Mouse (Mus musculus): ENCODE measurements around the gene Slc10a3. TPM values are rescaled to one million over a fixed set of nuclear protein-coding genes. Genes with fewer than 3 reads are reported as not detected.

Slc10a3 gene
- total and polyA plus RNA-seq, 3 experiments: 7.4 to 14.1 (median 12.0) TPM

DNA sequence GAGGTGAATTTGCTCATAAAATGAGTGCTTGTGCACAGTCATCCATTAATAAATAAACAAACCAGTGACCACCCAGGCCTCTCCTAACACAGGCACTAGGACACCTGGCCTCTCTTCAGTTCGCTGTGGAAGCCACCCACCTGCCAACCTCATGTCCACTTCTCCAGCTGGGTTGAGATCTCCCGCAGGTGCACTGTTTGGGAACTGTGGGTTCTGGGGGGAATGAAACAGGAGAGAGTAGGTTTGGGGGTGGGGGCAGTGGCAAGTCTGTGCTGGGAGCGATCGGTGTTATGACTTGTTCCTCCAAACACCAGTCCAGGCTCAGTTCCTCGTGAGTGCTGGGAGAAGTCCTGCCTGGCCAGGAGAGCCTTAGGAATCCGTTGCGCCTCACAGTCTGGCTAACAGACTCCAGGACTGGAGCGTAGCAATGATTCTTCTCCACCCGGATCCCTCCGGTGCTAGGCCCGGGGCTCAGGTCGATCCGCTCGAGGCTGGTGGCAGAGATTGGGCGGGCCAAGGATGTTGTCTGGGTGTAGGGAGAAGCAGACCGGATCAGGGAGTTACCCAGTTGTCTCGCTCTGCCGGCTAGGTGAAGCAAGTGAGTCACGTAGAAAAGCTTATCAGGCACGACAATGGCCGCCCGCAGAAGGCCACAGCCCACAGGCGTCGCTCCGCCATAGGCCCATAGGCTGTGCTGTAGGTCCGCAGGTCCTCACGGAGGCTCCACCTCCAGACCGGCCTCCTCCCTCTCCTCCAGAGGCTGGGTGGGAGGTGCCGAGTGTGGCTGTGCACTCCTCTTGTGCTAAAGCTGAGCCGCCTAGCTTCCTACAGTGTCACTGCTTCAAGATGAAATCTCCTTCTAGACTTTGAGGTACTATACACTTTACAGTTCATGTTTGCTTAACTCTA is 19.6 kb upstream of the Slc10a3 start, which contains the start of the genes Fam3a and Ikbkg:
Gene Fam3a (minus strand): TSS at position 738 of the 909 bp plus-strand sequence.
Gene Ikbkg (plus strand): TSS at position 756 of the 909 bp plus-strand sequence.
- peak within 1 kb of the TSS; percentile 88 for H3K9ac ChIP-seq (ENCODE audit: insufficient read depth, low read depth)
- peak within 1 kb of the TSS; percentile 69 to 79 (median 77) for H3K4me3 ChIP-seq (replicated peaks in 1 of 3; ENCODE audit: low read depth in 2 of 3, low read length in 2 of 3, poor library complexity in 1 of 3)
- no peaks in the 10 kb centered on the region for H3K79me2 ChIP-seq (replicated peaks; ENCODE audit: control insufficient read depth, extremely low read depth, insufficient read depth, poor library complexity, severe bottlenecking)
- peak; percentile 86 for DNase-seq (ENCODE audit: extremely low read depth)
- H3K4me2 ChIP-seq (ENCODE audit: insufficient read depth, low read depth, poor library complexity, severe bottlenecking): peak within 1 kb of the TSS; percentile 79
- H3K27me3 ChIP-seq (replicated peaks): no peaks in the 10 kb centered on the region
- peaks cover 0 to 4% of the 10 kb centered on the region in 2 experiments; a peak in 1 of 4 replicates for H3K4me1 ChIP-seq (ENCODE audit: control insufficient read depth in 1 of 2, insufficient read depth in 2 of 2)
- dilution Hi-C loops (cut with MboI; ENCODE audit: extremely low pct_ligation_motif_present, extremely low pct_unique_long_range_greater_than_20kb, low sequenced_read_pairs): no loop called here
- no peaks in the 10 kb centered on the region for H3K9me3 ChIP-seq (replicated peaks; ENCODE audit: low read length)
- peaks cover 9 to 14% of the 10 kb centered on the region in 2 experiments for H3K36me3 ChIP-seq (replicated peaks in 1 of 2; ENCODE audit: control insufficient read depth in 1 of 2, insufficient read depth in 1 of 2, low read length in 1 of 2)
- peak within 1 kb of the TSS; percentile 60 for H3K27ac ChIP-seq (ENCODE audit: insufficient read depth, low read depth)
- in situ Hi-C loops (cut with MboI; ENCODE audit: low pct_ligation_motif_present, low pct_unique_long_range_greater_than_20kb, low sequenced_read_pairs): loop anchor here (25.0 kb wide), 1 partner anchor 605 kb away; the partner anchor contains the start of genes Idh3g and Ssr4
- TF ChIP-seq POLR2AphosphoS2 (IDR thresholded peaks at IDR 0.05; ENCODE audit: low read depth, low read length): no peak
- peak; percentile 30 for TF ChIP-seq RAD21 (IDR thresholded peaks at IDR 0.05; ENCODE audit: low read depth, low read length)
- TF ChIP-seq RCOR1 (conservative IDR thresholded peaks at IDR 0.05; ENCODE audit: low read depth, low read length): no peak
- peak; percentile 72 for TF ChIP-seq SIN3A (IDR thresholded peaks at IDR 0.05; ENCODE audit: low read length)
- no peak for TF ChIP-seq CHD1 (IDR thresholded peaks at IDR 0.05; ENCODE audit: low read depth, low read length)
- TF ChIP-seq EP300 (IDR thresholded peaks at IDR 0.05; ENCODE audit: low read length): no peak
- peak; percentile 41; the same call in 1 of the 2 replicates for TF ChIP-seq MXI1 (IDR thresholded peaks at IDR 0.05; ENCODE audit: low read depth, low read length)
- no peak for TF ChIP-seq MYC (IDR thresholded peaks at IDR 0.05; ENCODE audit: low read depth, low read length)
- TF ChIP-seq ZC3H11A (IDR thresholded peaks at IDR 0.05; ENCODE audit: low read depth, low read length): no peak
- TF ChIP-seq MAFK (IDR thresholded peaks at IDR 0.05; ENCODE audit: insufficient replicate concordance, low read length): no peak
- TF ChIP-seq SMC3 (IDR thresholded peaks at IDR 0.05; ENCODE audit: low read depth, low read length): 0 out of 2 replicates have a peak, but pooled peaks have one; percentile 12
- no peak for TF ChIP-seq JUN (IDR thresholded peaks at IDR 0.05; ENCODE audit: insufficient read depth, low read depth, low read length)
- 0 out of 2 replicates have a peak, but pooled peaks have one; percentile 5 for TF ChIP-seq KAT2A (IDR thresholded peaks at IDR 0.05; ENCODE audit: insufficient replicate concordance, low read length)
- TF ChIP-seq JUND (conservative IDR thresholded peaks at IDR 0.05; ENCODE audit: low read depth, low read length): no peak
- TF ChIP-seq POLR2A (IDR thresholded peaks at IDR 0.05; ENCODE audit: low read depth, low read length): peak; percentile 70
- 0 out of 2 replicates have a peak, but pooled peaks have one; percentile 11 for TF ChIP-seq BHLHE40 (IDR thresholded peaks at IDR 0.05; ENCODE audit: low read depth, low read length)
- no peak for TF ChIP-seq ZKSCAN1 (IDR thresholded peaks at IDR 0.05; ENCODE audit: borderline replicate concordance, low read depth, low read length)
- no peak for TF ChIP-seq E2F4 (IDR thresholded peaks at IDR 0.05; ENCODE audit: insufficient replicate concordance, low read depth, low read length)
- TF ChIP-seq USF1 (IDR thresholded peaks at IDR 0.05; ENCODE audit: low read depth, low read length): no peak
- TF ChIP-seq UBTF (IDR thresholded peaks at IDR 0.05; ENCODE audit: low read depth, low read length): no peak
- peak; percentile 58; the same call in 1 of the 2 replicates for TF ChIP-seq TCF12 (IDR thresholded peaks at IDR 0.05; ENCODE audit: low read depth, low read length)
- TF ChIP-seq MEF2A (IDR thresholded peaks at IDR 0.05; ENCODE audit: borderline replicate concordance, low read depth, low read length): no peak
- TF ChIP-seq TBP (conservative IDR thresholded peaks at IDR 0.05; ENCODE audit: low read depth, low read length): peak; percentile 59; the same call in 1 of the 2 replicates
- no peak for TF ChIP-seq CHD2 (IDR thresholded peaks at IDR 0.05; ENCODE audit: low read length)
- TF ChIP-seq HCFC1 (IDR thresholded peaks at IDR 0.05; ENCODE audit: low read depth, low read length): peak; percentile 56; the same call in 1 of the 2 replicates
- TF ChIP-seq ETS1 (conservative IDR thresholded peaks at IDR 0.05; ENCODE audit: low read depth, low read length): no peak
- TF ChIP-seq ELF1 (IDR thresholded peaks at IDR 0.05; ENCODE audit: low read depth, low read length): no peak
- no peak for TF ChIP-seq ZNF384 (IDR thresholded peaks at IDR 0.05; ENCODE audit: low read depth, low read length)
- TF ChIP-seq NRF1 (IDR thresholded peaks at IDR 0.05; ENCODE audit: low read depth, low read length): peak; percentile 54
- 0 out of 2 replicates have a peak, but pooled peaks have one; percentile 43 for TF ChIP-seq MAZ (IDR thresholded peaks at IDR 0.05; ENCODE audit: low read depth, low read length)
- peak in 1 of 2 experiments; percentile 43; a peak in 2 of 4 replicates for TF ChIP-seq CTCF (conservative IDR thresholded peaks at IDR 0.05 in 1 of 2, IDR thresholded peaks at IDR 0.05 in 1 of 2; ENCODE audit: low read depth in 2 of 2, low read length in 2 of 2)
- TF ChIP-seq ZMIZ1 (IDR thresholded peaks at IDR 0.05; ENCODE audit: low read depth, low read length): no peak; the same call in 1 of the 2 replicates
- 0 out of 2 replicates have a peak, but pooled peaks have one; percentile 21 for TF ChIP-seq IRF4 (IDR thresholded peaks at IDR 0.05; ENCODE audit: low read depth, low read length)
- TF ChIP-seq NELFE (IDR thresholded peaks at IDR 0.05; ENCODE audit: low read depth, low read length): peak; percentile 61
- TF ChIP-seq GABPA (IDR thresholded peaks at IDR 0.05; ENCODE audit: insufficient replicate concordance, low read depth, low read length): no peak
- TF ChIP-seq MAX (IDR thresholded peaks at IDR 0.05; ENCODE audit: low read length): peak; percentile 60; the same call in 1 of the 2 replicates
- no peak for TF ChIP-seq USF2 (conservative IDR thresholded peaks at IDR 0.05; ENCODE audit: low read depth, low read length)
